In genomic region chr5:96986850-96987249, GRCm38 (mm10) we compare ENCODE assay signal across 22 mouse cellular contexts.
"Had no signal": no experiment of that assay in that cellular context is flagged by ENCODE, and none has a peak within 500 bp of the region (broad histone marks: within the 10 kb centered on the region; RNA-seq: fewer than 3 reads in every experiment).

No protein-coding gene starts in this region.

- H3K9ac ChIP-seq: forebrain, postnatal 0 days; heart, embryonic 12.5 days; hindbrain, embryonic 13.5 days; hindbrain, embryonic 15.5 days; kidney, embryonic 15.5 days; limb, embryonic 12.5 days had no signal

- H3K27ac ChIP-seq: heart, embryonic 10.5 days; hindbrain, embryonic 13.5 days; hindbrain, embryonic 15.5 days; hindbrain, postnatal 0 days; kidney, embryonic 15.5 days; kidney, postnatal 0 days; left cerebral cortex, adult 2 months; limb, embryonic 10.5 days; limb, embryonic 12.5 days had no signal

- ATAC-seq: forebrain, postnatal 0 days; hindbrain, postnatal 0 days; intestine, embryonic 16.5 days had no signal

- H3K27me3 ChIP-seq: hindbrain, embryonic 13.5 days; hindbrain, embryonic 15.5 days; limb, embryonic 12.5 days had no signal

- H3K4me1 ChIP-seq: hindbrain, embryonic 13.5 days; hindbrain, embryonic 15.5 days; limb, embryonic 10.5 days; limb, embryonic 12.5 days had no signal

- H3K4me3 ChIP-seq: heart, embryonic 10.5 days; heart, embryonic 12.5 days; hindbrain, embryonic 13.5 days; hindbrain, embryonic 15.5 days; kidney, embryonic 15.5 days; left cerebral cortex, adult 2 months; limb, embryonic 10.5 days; limb, embryonic 12.5 days had no signal

- H3K36me3 ChIP-seq: heart, embryonic 10.5 days; heart, embryonic 12.5 days; hindbrain, embryonic 13.5 days; hindbrain, embryonic 15.5 days; kidney, embryonic 15.5 days; limb, embryonic 10.5 days; limb, embryonic 12.5 days had no signal

- H3K9me3 ChIP-seq: heart, embryonic 10.5 days; heart, embryonic 12.5 days; hindbrain, embryonic 13.5 days; hindbrain, embryonic 15.5 days; kidney, embryonic 15.5 days; limb, embryonic 10.5 days; limb, embryonic 12.5 days had no signal

- DNase-seq: forebrain, postnatal 0 days; gastrocnemius, postnatal 14 days; gastrocnemius, postnatal 36 days; heart, adult 18-20 months; heart, postnatal 10 days; heart, postnatal 36 days; kidney, adult 11 months; kidney, adult 2 months; kidney, adult 9 months; kidney, postnatal 14 days; kidney, postnatal 36 days had no signal

- H3K4me2 ChIP-seq: heart, embryonic 12.5 days; hindbrain, embryonic 13.5 days; hindbrain, embryonic 15.5 days; kidney, embryonic 15.5 days; limb, embryonic 12.5 days had no signal
